Mouse (Mus musculus) ES-E14 (cell line): Measurements from ENCODE around the gene Odf3l2. TPM values are rescaled to one million over a fixed set of nuclear protein-coding genes. Genes with fewer than 3 reads are reported as not detected.

Experiments used
- DNase-seq: peaks from one replicate; pipeline ENCODE4 v3.0.0-alpha.2; 2013; ENCODE audit warnings: low read depth, low spot score
- H3K27ac ChIP-seq: 2 replicates; pipeline ENCODE4 v1.5.1; 2012; ENCODE audit warnings: low read depth, mild to moderate bottlenecking, low read length, moderate library complexity, mixed read lengths; ENCODE audit not compliant: poor library complexity, insufficient read depth, severe bottlenecking
- H3K36me3 ChIP-seq: 2 replicates; pipeline ENCODE4 v1.6.1; 2012; ENCODE audit warnings: mild to moderate bottlenecking, low read length, moderate library complexity, mixed read lengths; ENCODE audit not compliant: control insufficient read depth, poor library complexity, insufficient read depth, severe bottlenecking
- H3K4me1 ChIP-seq, 2 experiments: fragments of 150-350 bp in 1 of 2; sonication (generic) in 1 of 2; 2 replicates each; pipeline ENCODE4 v1.6.1; 2012; ENCODE audit warnings: low read length in 2 of 2, mild to moderate bottlenecking in 1 of 2, mixed read lengths in 1 of 2; ENCODE audit not compliant: control insufficient read depth in 2 of 2, insufficient read depth in 2 of 2, poor library complexity in 1 of 2
- H3K4me3 ChIP-seq, 2 experiments: fragments of 150-350 bp in 1 of 2; sonication (generic) in 1 of 2; 2 replicates each; pipeline ENCODE4 v1.5.1; 2012; ENCODE audit warnings: low read length in 2 of 2, low read depth in 1 of 2, mild to moderate bottlenecking in 1 of 2, mixed read lengths in 1 of 2; ENCODE audit not compliant: insufficient read depth in 1 of 2, poor library complexity in 1 of 2, severe bottlenecking in 1 of 2
- H3K9ac ChIP-seq: 2 replicates; pipeline ENCODE4 v1.6.1; 2012; ENCODE audit warnings: low read depth, mild to moderate bottlenecking, low read length, mixed read lengths; ENCODE audit not compliant: poor library complexity, insufficient read depth, severe bottlenecking
- H3K9me3 ChIP-seq: fragments of 150-350 bp; sonication (generic); 2 replicates; pipeline ENCODE4 v1.6.1; 2012; ENCODE audit warnings: low read depth, mild to moderate bottlenecking, low read length; ENCODE audit not compliant: control insufficient read depth, insufficient read depth
- CHD2 ChIP-seq: IDR thresholded peaks from 2 replicates; pipeline ENCODE4 v1.6.1; 2014; ENCODE audit warnings: mild to moderate bottlenecking, low read depth, low read length, inconsistent platforms
- HCFC1 ChIP-seq: IDR thresholded peaks from 2 replicates; pipeline ENCODE4 v1.6.1; 2012; ENCODE audit warnings: low read length, inconsistent platforms, borderline replicate concordance; ENCODE audit not compliant: insufficient read depth
- MAFK ChIP-seq: IDR thresholded peaks from 2 replicates; pipeline ENCODE4 v1.6.1; 2014; ENCODE audit warnings: mild to moderate bottlenecking, low read depth, low read length, inconsistent platforms; ENCODE audit not compliant: insufficient read depth
- ZC3H11A ChIP-seq: IDR thresholded peaks from 2 replicates; pipeline ENCODE4 v1.6.1; 2012; ENCODE audit warnings: low read depth, mild to moderate bottlenecking, inconsistent platforms, low read length, borderline replicate concordance
- ZNF384 ChIP-seq: IDR thresholded peaks from 2 replicates; pipeline ENCODE4 v1.6.1; 2012; ENCODE audit warnings: low read depth, low read length, inconsistent platforms
- in situ Hi-C, 2 experiments: fragments of 600-800 bp; cut with MboI; formaldehyde crosslinking; loops; one replicate each; pipeline ENCODE4 v1.15.1; 2025; ENCODE audit warnings: low sequenced_read_pairs in 2 of 2, inconsistent platforms in 1 of 2; ENCODE audit not compliant: unreplicated experiment in 2 of 2
- total RNA-seq: library from RNA; depleted of rRNA; stranded (reverse); fragments of 300-350 nt; gene quantifications from 2 replicates; pipeline ENCODE4 v1.2.3, GENCODE M21; 2012

The Odf3l2 gene
- total RNA-seq, 1 experiment = not detected

- peak within 1 kb of the TSS; percentile 94 to 100 for H3K4me3 ChIP-seq
- TF ChIP-seq MAFK = no peak
- peak; percentile 91 for TF ChIP-seq HCFC1
- TF ChIP-seq ZNF384 = no peak
- TF ChIP-seq ZC3H11A = no peak
- no peak for TF ChIP-seq CHD2
- H3K27ac ChIP-seq = peak within 1 kb of the TSS; percentile 90
- H3K9ac ChIP-seq = peak within 1 kb of the TSS; percentile 91
- peak; percentile 93 for DNase-seq
- H3K4me1 ChIP-seq = peaks cover 4 to 28% of the 10 kb centered on the region in 2 experiments
- H3K9me3 ChIP-seq = no peaks in the 10 kb centered on the region
- in situ Hi-C loops = no loop called here
- H3K36me3 ChIP-seq = peaks cover 31% of the 10 kb centered on the region
Measured at GRCm38 (mm10) chr10:79681591-79682245, 36.2 kb upstream of the Odf3l2 start, which contains the start of gene Cdc34. Gene Cdc34 (plus strand): TSS chr10:79682195.

- Histone ChIP-seq H3K36me3 (peaks cover 23% of the 10 kb centered on the region), H3K27ac (peak overlapping the region; percentile 55), H3K4me1 (peaks cover 9 to 36% of the 10 kb centered on the region in 2 experiments), H3K9me3 (no peaks in the 10 kb centered on the region), H3K9ac (peak overlapping the region; percentile 65), H3K4me3 (peak overlapping the region; percentile 53 to 79)
- no peak for DNase-seq
- TF ChIP-seq HCFC1 = no peak
- no peak for TF ChIP-seq CHD2
- no peak for TF ChIP-seq MAFK
- no peak for TF ChIP-seq ZC3H11A
- TF ChIP-seq ZNF384 = no peak
- in situ Hi-C loops = no loop called here
Measured at GRCm38 (mm10) chr10:79680606-79681495, 35.3 kb upstream of the Odf3l2 start.

GRCm38 (mm10) chr10:79675346-79676035 is 30.0 kb upstream of the Odf3l2 start:
- in situ Hi-C loops = no loop called here

GRCm38 (mm10) chr10:79673054-79673453 is 27.5 kb upstream of the Odf3l2 start:
- Histone ChIP-seq H3K9ac (no peak overlapping the region), H3K9me3 (no peaks in the 10 kb centered on the region), H3K27ac (peak overlapping the region; percentile 63; the same call in 1 of the 2 replicates), H3K4me3 (no peak overlapping the region), H3K36me3 (no peaks in the 10 kb centered on the region), H3K4me1 (peaks cover 8 to 29% of the 10 kb centered on the region in 2 experiments; a peak in 3 of 4 replicates)
- DNase-seq = no peak
- in situ Hi-C loops = no loop called here
- TF ChIP-seq ZNF384 (no peak), HCFC1 (no peak), CHD2 (no peak), ZC3H11A (no peak), MAFK (no peak)

More at GRCm38 (mm10) chr10:79675346-79676035, 30.0 kb upstream of the Odf3l2 start:
- DNase-seq = no peak
- Histone ChIP-seq H3K4me1 (peaks cover 8 to 30% of the 10 kb centered on the region in 2 experiments; a peak in 3 of 4 replicates), H3K36me3 (no peaks in the 10 kb centered on the region), H3K4me3 (peak overlapping the region; percentile 50 to 56; a peak in 3 of 4 replicates), H3K9me3 (no peaks in the 10 kb centered on the region), H3K27ac (no peak overlapping the region), H3K9ac (peak overlapping the region; percentile 40)
- TF ChIP-seq HCFC1 = no peak
- TF ChIP-seq ZC3H11A = no peak
